In the genomic region with DNA sequence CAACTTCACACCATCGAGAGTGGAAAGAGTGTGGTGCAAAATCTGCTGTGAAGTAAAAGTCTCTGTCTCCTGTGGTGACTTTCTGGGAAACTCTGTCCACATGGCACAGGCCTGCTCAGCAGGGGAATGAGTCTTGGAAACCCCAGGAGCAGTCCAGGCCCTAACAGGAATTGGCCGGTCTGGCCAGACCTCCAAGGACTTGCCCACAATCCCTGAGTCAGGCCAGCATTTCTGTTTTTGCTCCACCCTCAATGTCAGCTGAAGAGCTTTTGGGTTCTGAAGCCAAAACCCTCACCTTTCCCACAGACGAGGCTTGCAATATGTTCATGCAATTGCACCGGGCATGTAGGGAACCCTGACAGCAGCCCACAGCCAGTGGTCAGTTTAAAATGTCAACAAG, we compare ENCODE assay signal across 19 mouse cellular contexts.
"Had no signal": no experiment of that assay in that cellular context is flagged by ENCODE, and none has a peak within 500 bp of the region (broad histone marks: within the 10 kb centered on the region; RNA-seq: fewer than 3 reads in every experiment).

No protein-coding gene starts in this region.

- DNase-seq: kidney, postnatal 10 days; kidney, postnatal 36 days; layer of hippocampus, postnatal 36 days; liver, embryonic 13.5 days; lung, adult 2 months; lung, postnatal 14 days; lung, postnatal 4 days; midbrain, embryonic 14.5 days; right cerebral cortex, adult 18-20 months; right cerebral cortex, postnatal 14 days; right cerebral cortex, postnatal 4 days; spleen, adult 18-20 months; thymus, adult 18-20 months; thymus, postnatal 36 days had no signal

- H3K27ac ChIP-seq: kidney, embryonic 15.5 days; left cerebral cortex, adult 2 months; liver, embryonic 13.5 days; neural tube, embryonic 12.5 days; neural tube, embryonic 15.5 days; stomach, embryonic 15.5 days had no signal

- H3K36me3 ChIP-seq: kidney, embryonic 15.5 days; liver, embryonic 13.5 days; neural tube, embryonic 12.5 days; neural tube, embryonic 15.5 days; stomach, embryonic 15.5 days had no signal

- H3K4me1 ChIP-seq: kidney, embryonic 15.5 days; liver, embryonic 13.5 days; neural tube, embryonic 12.5 days; neural tube, embryonic 15.5 days; stomach, embryonic 15.5 days had no signal

- H3K4me3 ChIP-seq: kidney, embryonic 15.5 days; left cerebral cortex, adult 2 months; liver, embryonic 13.5 days; neural tube, embryonic 12.5 days; neural tube, embryonic 15.5 days; stomach, embryonic 15.5 days had no signal

- H3K27me3 ChIP-seq: kidney, embryonic 15.5 days; liver, embryonic 13.5 days; neural tube, embryonic 12.5 days; stomach, embryonic 15.5 days had no signal
